Mouse (Mus musculus) hindbrain, postnatal 0 days (tissue): ENCODE results near the gene Cemip. TPM values are rescaled to one million over a fixed set of nuclear protein-coding genes. Genes with fewer than 3 reads are reported as not detected.

ENCODE experiments used
- ATAC-seq: fragments of 200-750 bp; cut with Nextera tagmentation; 2 replicates; pipeline ENCODE4 v1.8.0; 2017; ENCODE audit warnings: mild to moderate bottlenecking, moderate TSS enrichment, moderate library complexity
- DNase-seq: peaks from one replicate; pipeline ENCODE4 v3.0.0-alpha.2; 2015; ENCODE audit warnings: low spot score
- H3K27ac ChIP-seq: fragments of 300-500 bp; sonication (generic); 2 replicates; pipeline ENCODE4 v1.5.1; 2014; ENCODE audit warnings: mild to moderate bottlenecking
- H3K27me3 ChIP-seq: fragments of 300-500 bp; sonication (generic); 2 replicates; pipeline ENCODE4 v1.6.1; 2014; ENCODE audit warnings: low read length, mixed read lengths; ENCODE audit not compliant: insufficient read depth
- H3K36me3 ChIP-seq: fragments of 300-500 bp; sonication (generic); 2 replicates; pipeline ENCODE4 v1.6.1; 2014; ENCODE audit warnings: low read length, mixed read lengths; ENCODE audit not compliant: insufficient read depth
- H3K4me1 ChIP-seq: fragments of 300-500 bp; sonication (generic); 2 replicates; pipeline ENCODE4 v1.6.1; 2014; ENCODE audit warnings: antibody characterized with exemption, low read length, mixed read lengths; ENCODE audit not compliant: insufficient read depth
- H3K4me2 ChIP-seq: fragments of 300-500 bp; sonication (generic); 2 replicates; pipeline ENCODE4 v1.6.1; 2014; ENCODE audit warnings: low read depth, mild to moderate bottlenecking, low read length, moderate library complexity, mixed read lengths
- H3K4me3 ChIP-seq: fragments of 300-500 bp; sonication (generic); 2 replicates; pipeline ENCODE4 v1.5.1; 2014; ENCODE audit warnings: low read length
- H3K9ac ChIP-seq: fragments of 300-500 bp; sonication (generic); replicated peaks from 2 replicates; pipeline ENCODE4 v1.6.1; 2014; ENCODE audit warnings: mild to moderate bottlenecking, low read length, moderate library complexity, mixed read lengths
- H3K9me3 ChIP-seq: fragments of 300-500 bp; sonication (generic); 2 replicates; pipeline ENCODE4 v1.6.1; 2016; ENCODE audit warnings: low read length, mixed read lengths
- CTCF ChIP-seq: IDR thresholded peaks from 2 replicates; pipeline ENCODE4 v1.5.1; 2016; ENCODE audit warnings: antibody characterized with exemption, control low read depth, low read depth
- WGBS: fragments of 180-500 bp; shearing (Covaris S2); extraction: QIAGEN DNeasy Blood & Tissue Kit; methylation state at CpG from one replicate; pipeline ENCODE4 v1.1.7; 2014; 5-methylcytosine and 5-hydroxymethylcytosine counted together
- polyA plus RNA-seq: library from polyadenylated mRNA; unstranded; fragments of >200 nt; fragmentation: Nextera tagmentation; extraction: Ambion mirVana; gene quantifications from 2 replicates; pipeline ENCODE4 v1.2.1, GENCODE M21; 2015
- total RNA-seq: library from RNA; depleted of rRNA; stranded (reverse); fragments of >200 nt; gene quantifications from 2 replicates; pipeline ENCODE4 v1.2.3, GENCODE M21; 2014

The Cemip gene
- total and polyA plus RNA-seq, 2 experiments from 2014 or later, result 1.0 to 10.3 TPM

GRCm38 (mm10) chr7:83994348-83994747, 92.0 kb downstream of the Cemip start:
- Histone ChIP-seq H3K4me3 (no peak overlapping the region), H3K36me3 (no peaks in the 10 kb centered on the region), H3K27ac (no peak overlapping the region), H3K27me3 (no peaks in the 10 kb centered on the region), H3K9me3 (no peaks in the 10 kb centered on the region), H3K4me2 (no peak overlapping the region), H3K4me1 (no peaks in the 10 kb centered on the region), H3K9ac (no peak overlapping the region)
- DNase-seq (no peak), ATAC-seq (no peak)
- TF ChIP-seq CTCF, result no peak
- WGBS, result 89% methylated on average over 1 of the region's 1 CpGs

- Histone ChIP-seq H3K27ac (no peak overlapping the region), H3K27me3 (no peaks in the 10 kb centered on the region), H3K4me2 (no peak overlapping the region), H3K36me3 (no peaks in the 10 kb centered on the region), H3K4me1 (no peaks in the 10 kb centered on the region), H3K9me3 (no peaks in the 10 kb centered on the region), H3K4me3 (no peak overlapping the region), H3K9ac (no peak overlapping the region)
- DNase-seq, result no peak
- ATAC-seq, result no peak
- TF ChIP-seq CTCF, result no peak
- 82% methylated on average over 4 of the region's 4 CpGs for WGBS
These were observed 97.0 kb downstream of the Cemip start for GRCm38 (mm10) chr7:83989294-83989693.

- ATAC-seq (no peak), DNase-seq (no peak)
- Histone ChIP-seq H3K4me1 (no peaks in the 10 kb centered on the region), H3K27me3 (no peaks in the 10 kb centered on the region), H3K4me3 (no peak overlapping the region), H3K9me3 (no peaks in the 10 kb centered on the region), H3K27ac (no peak overlapping the region), H3K36me3 (no peaks in the 10 kb centered on the region), H3K9ac (no peak overlapping the region), H3K4me2 (no peak overlapping the region)
- 68% methylated on average over 2 of the region's 2 CpGs for WGBS
- no peak for TF ChIP-seq CTCF
These were observed 100.6 kb downstream of the Cemip start for GRCm38 (mm10) chr7:83985751-83986150.

- Histone ChIP-seq H3K4me1 (no peaks in the 10 kb centered on the region), H3K27me3 (no peaks in the 10 kb centered on the region), H3K9ac (no peak overlapping the region), H3K36me3 (no peaks in the 10 kb centered on the region), H3K9me3 (no peaks in the 10 kb centered on the region), H3K4me2 (no peak overlapping the region), H3K4me3 (no peak overlapping the region), H3K27ac (no peak overlapping the region)
- ATAC-seq (no peak), DNase-seq (no peak)
- TF ChIP-seq CTCF, result no peak
- WGBS, result 89% methylated on average over 2 of the region's 2 CpGs
These were observed 103.7 kb downstream of the Cemip start for GRCm38 (mm10) chr7:83982566-83982965.

GRCm38 (mm10) chr7:83978945-83979536, 107.3 kb downstream of the Cemip start:
- ATAC-seq (no peak), DNase-seq (no peak)
- Histone ChIP-seq H3K4me1 (no peaks in the 10 kb centered on the region), H3K36me3 (no peaks in the 10 kb centered on the region), H3K27me3 (no peaks in the 10 kb centered on the region), H3K4me2 (no peak overlapping the region), H3K9ac (no peak overlapping the region), H3K9me3 (no peaks in the 10 kb centered on the region), H3K4me3 (no peak overlapping the region), H3K27ac (no peak overlapping the region)
- WGBS, result 75% methylated on average over 1 of the region's 1 CpGs
- TF ChIP-seq CTCF, result no peak

GRCm38 (mm10) chr7:83978410-83978809, 107.9 kb downstream of the Cemip start:
- Histone ChIP-seq H3K4me3 (no peak overlapping the region), H3K27ac (no peak overlapping the region), H3K9ac (no peak overlapping the region), H3K4me2 (no peak overlapping the region), H3K36me3 (no peaks in the 10 kb centered on the region), H3K27me3 (no peaks in the 10 kb centered on the region), H3K9me3 (no peaks in the 10 kb centered on the region), H3K4me1 (no peaks in the 10 kb centered on the region)
- no peak for TF ChIP-seq CTCF
- no peak for DNase-seq
- ATAC-seq, result no peak
- whole genome bisulfite sequencing, result 83% methylated on average over 1 of the region's 1 CpGs

- H3K4me2 ChIP-seq, result no peak overlapping the region
- H3K4me3 ChIP-seq, result no peak overlapping the region
- DNase-seq, result no peak
- ATAC-seq, result no peak
- H3K36me3 ChIP-seq, result no peaks in the 10 kb centered on the region
- H3K9ac ChIP-seq, result no peak overlapping the region
- H3K9me3 ChIP-seq, result no peaks in the 10 kb centered on the region
- WGBS, result 83% methylated on average over 6 of the region's 6 CpGs
- no peak overlapping the region for H3K27ac ChIP-seq
- TF ChIP-seq CTCF, result no peak
- H3K4me1 ChIP-seq, result 0 out of 2 replicates have a peak, but pooled peaks cover 6% of the 10 kb centered on the region
- H3K27me3 ChIP-seq, result no peaks in the 10 kb centered on the region
These were observed 109.8 kb downstream of the Cemip start for GRCm38 (mm10) chr7:83976413-83976958.
